In the genomic region with DNA sequence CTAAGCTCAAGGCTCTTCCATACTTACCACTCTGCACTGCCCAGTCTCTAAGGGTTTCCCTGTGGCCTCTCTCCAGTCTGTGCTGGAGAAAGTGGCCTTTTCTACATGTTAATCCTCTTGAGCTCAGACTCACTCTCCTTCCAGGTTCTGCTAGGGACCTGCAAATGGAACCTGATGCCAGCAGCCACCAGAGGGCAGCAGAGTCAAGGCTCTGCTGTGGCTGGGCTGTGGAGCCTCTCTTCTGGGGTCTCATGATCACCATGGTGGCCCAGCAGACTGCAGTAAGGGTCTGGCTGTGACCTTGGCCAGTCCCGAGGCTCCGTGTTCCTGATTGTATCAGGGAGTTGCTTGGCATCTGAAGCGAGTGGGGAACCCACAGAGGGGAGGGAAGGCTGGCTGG, we compare ENCODE assay signal across 8 mouse cellular contexts. TPM values are rescaled to one million over a fixed set of nuclear protein-coding genes. Genes with fewer than 3 reads are reported as not detected.
A peak's percentile ranks its signal among the peaks of the same experiment; 100 is the strongest.
DNase-seq lines count a peak whose midpoint lies in the region; ATAC-seq and TF ChIP-seq lines count a peak whose summit lies in the region.

No protein-coding gene starts in this region.

- no peaks in the 10 kb centered on the region for H3K36me3 ChIP-seq in intestine, postnatal 0 days (ENCODE audit: control insufficient read depth, insufficient read depth)
- H3K36me3 ChIP-seq in intestine, embryonic 15.5 days = no peaks in the 10 kb centered on the region
- H3K36me3 ChIP-seq in MEL (ENCODE audit: control insufficient read depth in 1 of 2, insufficient read depth in 2 of 2, low read length in 2 of 2) = no peaks in the 10 kb centered on the region
- H3K36me3 ChIP-seq in neural tube, embryonic 13.5 days = no peaks in the 10 kb centered on the region

- TF ChIP-seq CTCF in intestine, postnatal 0 days (IDR thresholded peaks at IDR 0.05; ENCODE audit: low read depth) = peak; percentile 94
- TF ChIP-seq CTCF in MEL (IDR thresholded peaks at IDR 0.05 in 2 of 3, conservative IDR thresholded peaks at IDR 0.05 in 1 of 3; ENCODE audit: control insufficient read depth in 1 of 3, insufficient read depth in 1 of 3, low read depth in 2 of 3, low read length in 3 of 3, poor library complexity in 1 of 3, severe bottlenecking in 1 of 3) = peak; percentile 36 to 73 (median 46)

- TF ChIP-seq POLR2A in MEL (IDR thresholded peaks at IDR 0.05; ENCODE audit: control insufficient read depth in 1 of 2, insufficient read depth in 1 of 2, low read depth in 1 of 2, low read length in 2 of 2, poor library complexity in 1 of 2) = no peak

- no peaks in the 10 kb centered on the region for H3K27me3 ChIP-seq in intestine, postnatal 0 days (replicated peaks; ENCODE audit: control insufficient read depth, insufficient read depth, low read length)
- H3K27me3 ChIP-seq in intestine, embryonic 15.5 days (replicated peaks) = no peaks in the 10 kb centered on the region; the same call in 1 of the 2 replicates
- H3K27me3 ChIP-seq in MEL (ENCODE audit: control insufficient read depth in 1 of 2, insufficient read depth in 2 of 2, low read length in 2 of 2) = no peaks in the 10 kb centered on the region
- H3K27me3 ChIP-seq in neural tube, embryonic 13.5 days = no peaks in the 10 kb centered on the region

- no peaks in the 10 kb centered on the region for H3K4me1 ChIP-seq in intestine, postnatal 0 days (replicated peaks; ENCODE audit: control insufficient read depth, insufficient read depth, low read length)
- no peaks in the 10 kb centered on the region for H3K4me1 ChIP-seq in intestine, embryonic 15.5 days (replicated peaks)
- no peaks in the 10 kb centered on the region for H3K4me1 ChIP-seq in MEL (ENCODE audit: control insufficient read depth in 1 of 2, insufficient read depth in 2 of 2, low read length in 2 of 2)
- H3K4me1 ChIP-seq in neural tube, embryonic 13.5 days (replicated peaks) = no peaks in the 10 kb centered on the region

- 9% methylated on average over 3 of the region's 3 CpGs for WGBS in intestine, postnatal 0 days
- WGBS in intestine, embryonic 15.5 days = 0% methylated on average over 3 of the region's 3 CpGs
- WGBS in neural tube, embryonic 13.5 days = 9% methylated on average over 3 of the region's 3 CpGs

- TF ChIP-seq EP300 in MEL (IDR thresholded peaks at IDR 0.05; ENCODE audit: low read depth in 1 of 2, low read length in 2 of 2) = no peak

- DNase-seq in MEL (ENCODE audit: low read depth, low spot score) = peak; percentile 11
- DNase-seq in cerebellum, postnatal 36 days = peak; percentile 53 to 57
- DNase-seq in left cerebral cortex, postnatal 36 days (ENCODE audit: low spot score in 2 of 2) = peak; percentile 30 to 45
- no peak for DNase-seq in urinary bladder, postnatal 36 days (ENCODE audit: low spot score in 2 of 2)

- ATAC-seq in intestine, postnatal 0 days = no peak
- ATAC-seq in intestine, embryonic 15.5 days = no peak
- ATAC-seq in granulocyte monocyte progenitor cell, adult 5-6 weeks (replicated peaks; ENCODE audit: poor library complexity, severe bottlenecking) = 0 out of 2 replicates have a peak, but pooled peaks have one; percentile 50
- peak; percentile 70; the same call in 1 of the 2 replicates for ATAC-seq in neural tube, embryonic 13.5 days (ENCODE audit: low read depth)

- H3K9me3 ChIP-seq in intestine, postnatal 0 days (ENCODE audit: control insufficient read depth) = no peaks in the 10 kb centered on the region
- H3K9me3 ChIP-seq in intestine, embryonic 15.5 days = no peaks in the 10 kb centered on the region
- H3K9me3 ChIP-seq in MEL (replicated peaks; ENCODE audit: insufficient read depth, low read length) = no peaks in the 10 kb centered on the region
- H3K9me3 ChIP-seq in neural tube, embryonic 13.5 days = no peaks in the 10 kb centered on the region; the same call in 1 of the 2 replicates

- no peak overlapping the region for H3K9ac ChIP-seq in intestine, postnatal 0 days (ENCODE audit: low read depth, low read length)
- H3K9ac ChIP-seq in intestine, embryonic 15.5 days = no peak overlapping the region
- H3K9ac ChIP-seq in MEL (ENCODE audit: control insufficient read depth, low read depth, low read length, poor library complexity, severe bottlenecking) = no peak overlapping the region
- H3K9ac ChIP-seq in neural tube, embryonic 13.5 days = no peak overlapping the region

- peak; percentile 38 for TF ChIP-seq RAD21 in MEL (IDR thresholded peaks at IDR 0.05; ENCODE audit: low read depth, low read length)

- H3K79me2 ChIP-seq in MEL (ENCODE audit: control insufficient read depth, insufficient read depth, low read length, poor library complexity) = no peaks in the 10 kb centered on the region

- no peak overlapping the region for H3K4me3 ChIP-seq in intestine, postnatal 0 days (ENCODE audit: low read depth, low read length)
- no peak overlapping the region for H3K4me3 ChIP-seq in intestine, embryonic 15.5 days (replicated peaks)
- no peak overlapping the region for H3K4me3 ChIP-seq in MEL (ENCODE audit: control insufficient read depth in 1 of 2, insufficient read depth in 1 of 2, low read depth in 2 of 2, low read length in 2 of 2)
- no peak overlapping the region for H3K4me3 ChIP-seq in neural tube, embryonic 13.5 days

- no peak overlapping the region for H3K27ac ChIP-seq in intestine, postnatal 0 days (ENCODE audit: low read depth, low read length)
- H3K27ac ChIP-seq in intestine, embryonic 15.5 days = no peak overlapping the region
- H3K27ac ChIP-seq in MEL (ENCODE audit: control insufficient read depth, low read depth, low read length) = no peak overlapping the region
- H3K27ac ChIP-seq in neural tube, embryonic 13.5 days (replicated peaks) = no peak overlapping the region

- intact Hi-C loops in left cerebral cortex, postnatal 36 days (cut with DNase I) = loop anchor here (10.0 kb wide), 1 partner anchor 202 kb away; no protein-coding TSS in a partner anchor

- H3K4me2 ChIP-seq in intestine, postnatal 0 days (replicated peaks; ENCODE audit: low read depth) = no peak overlapping the region
- H3K4me2 ChIP-seq in intestine, embryonic 15.5 days (replicated peaks) = no peak overlapping the region
- no peak overlapping the region for H3K4me2 ChIP-seq in neural tube, embryonic 13.5 days

TF ChIP-seq in MEL, 35 proteins besides CTCF, POLR2A, EP300 and RAD21:
- TF ChIP-seq MAZ (IDR thresholded peaks at IDR 0.05; ENCODE audit: low read depth, low read length) (no peak), ZKSCAN1 (IDR thresholded peaks at IDR 0.05; ENCODE audit: low read depth, low read length) (no peak), SMC3 (IDR thresholded peaks at IDR 0.05; ENCODE audit: low read depth, low read length) (peak; percentile 44), USF1 (IDR thresholded peaks at IDR 0.05; ENCODE audit: low read depth, low read length) (no peak)

RNA-seq across cellular contexts. Expression of gene Pax7, which starts 39.3 kb away (rescaled TPM):
- not detected in 2 replicates for polyA plus RNA-seq in intestine, postnatal 0 days (2015; fragmentation: Nextera tagmentation; extraction: Ambion mirVana)
- not detected in 2 replicates for polyA plus RNA-seq in intestine, embryonic 15.5 days (2015; fragmentation: Nextera tagmentation; extraction: Ambion mirVana)
- total RNA-seq in MEL (2012; rRNA removed) = not detected in 2 replicates
- polyA plus RNA-seq in MEL (2012; ENCODE audit: insufficient read depth in 1 of 2, insufficient read length in 2 of 2, low read depth in 1 of 2, low replicate concordance in 2 of 2, missing spikeins in 1 of 2) = not detected
- not detected in 2 replicates for total RNA-seq in granulocyte monocyte progenitor cell, adult 5-6 weeks (2014; fragmentation: Nextera tagmentation)
- not detected in 2 replicates for total RNA-seq in granulocyte monocyte progenitor cell, adult 5-6 weeks (2017)
- total RNA-seq in left cerebral cortex, postnatal 36 days (2021) = not detected
- polyA plus RNA-seq in neural tube, embryonic 13.5 days (2015; fragmentation: Nextera tagmentation; extraction: Ambion mirVana) = 0.50 and 0.70 TPM in 2 replicates

Comparison
In these comparisons a context has a peak if more than half of its experiments do, and no peak if none do; other contexts are left out.
1. ATAC-seq: peak in granulocyte monocyte progenitor cell, adult 5-6 weeks (single experiment) and neural tube, embryonic 13.5 days (single experiment); none in intestine, postnatal 0 days (single experiment) and intestine, embryonic 15.5 days (single experiment).
2. DNase-seq: peak in MEL (single experiment), cerebellum, postnatal 36 days (2 of 2) and left cerebral cortex, postnatal 36 days (2 of 2); none in urinary bladder, postnatal 36 days (0 of 2).